Mouse (Mus musculus) layer of hippocampus, adult 9-10 months (tissue): ENCODE measurements around the gene Tmem145.
"Not testable (repeated sequence)": the region's sequence is repeated elsewhere in the genome, so short reads cannot be mapped to it uniquely, and the experiment has no call there.

Source experiments
- DNase-seq: peaks from one replicate; pipeline ENCODE4 v3.0.0; 2022; ENCODE audit warnings: low spot score

Gene Tmem145

DNA sequence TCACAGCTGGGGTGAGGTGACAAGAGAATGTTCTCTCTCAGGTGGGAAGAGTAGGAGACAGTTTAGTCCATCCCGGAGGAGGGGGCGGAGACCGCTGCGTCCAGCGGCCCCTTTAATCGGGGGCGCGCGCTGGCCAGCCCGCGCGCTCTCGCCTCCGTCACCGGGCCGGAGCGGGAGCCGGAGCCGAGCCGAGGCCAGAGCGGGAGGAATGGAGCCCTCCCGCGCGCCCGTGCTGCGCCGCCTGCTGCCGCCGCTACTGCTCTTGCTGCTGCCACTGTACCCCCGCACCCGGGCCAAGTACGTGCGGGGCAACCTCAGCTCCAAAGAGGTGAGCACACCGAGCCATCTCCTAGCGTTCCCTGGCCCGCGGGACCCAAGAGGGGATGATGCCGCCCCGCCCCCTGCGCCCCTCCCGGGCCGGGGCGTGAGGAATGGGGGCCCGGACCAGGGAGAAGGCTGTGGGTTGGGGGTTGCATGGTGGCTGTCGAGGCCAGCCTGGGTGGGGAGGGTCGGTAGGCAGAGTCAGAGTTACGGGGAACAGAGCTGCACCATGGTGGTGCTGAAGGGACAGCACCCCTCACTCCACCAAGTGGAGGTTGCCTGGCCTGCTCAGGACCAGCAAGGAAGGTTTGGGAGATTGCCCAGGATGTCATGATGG, at the start of gene Tmem145:
TSS of gene Tmem145 (plus strand) at position 151 of the 658 bp plus-strand sequence.
- DNase-seq: no peak

DNA sequence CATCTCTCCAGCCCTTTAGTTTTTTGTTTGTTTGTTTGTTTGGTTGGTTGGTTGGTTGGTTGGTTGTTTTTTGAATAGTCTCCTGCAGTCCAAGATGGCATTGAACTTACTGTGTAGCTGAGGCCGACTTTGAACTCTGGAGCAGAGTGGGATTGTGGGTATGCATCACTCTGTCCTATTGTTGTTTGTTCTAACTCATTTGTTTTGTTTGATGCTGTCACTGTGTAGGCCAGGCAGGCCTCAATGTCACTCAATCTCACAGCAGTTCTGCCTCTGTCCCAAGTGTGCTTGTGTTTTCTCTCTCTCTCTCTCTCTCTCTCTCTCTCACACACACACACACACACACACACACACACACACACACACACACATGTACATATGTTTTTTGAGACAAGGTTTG, 44.0 kb upstream of the Tmem145 start:
- no peak for DNase-seq

DNA sequence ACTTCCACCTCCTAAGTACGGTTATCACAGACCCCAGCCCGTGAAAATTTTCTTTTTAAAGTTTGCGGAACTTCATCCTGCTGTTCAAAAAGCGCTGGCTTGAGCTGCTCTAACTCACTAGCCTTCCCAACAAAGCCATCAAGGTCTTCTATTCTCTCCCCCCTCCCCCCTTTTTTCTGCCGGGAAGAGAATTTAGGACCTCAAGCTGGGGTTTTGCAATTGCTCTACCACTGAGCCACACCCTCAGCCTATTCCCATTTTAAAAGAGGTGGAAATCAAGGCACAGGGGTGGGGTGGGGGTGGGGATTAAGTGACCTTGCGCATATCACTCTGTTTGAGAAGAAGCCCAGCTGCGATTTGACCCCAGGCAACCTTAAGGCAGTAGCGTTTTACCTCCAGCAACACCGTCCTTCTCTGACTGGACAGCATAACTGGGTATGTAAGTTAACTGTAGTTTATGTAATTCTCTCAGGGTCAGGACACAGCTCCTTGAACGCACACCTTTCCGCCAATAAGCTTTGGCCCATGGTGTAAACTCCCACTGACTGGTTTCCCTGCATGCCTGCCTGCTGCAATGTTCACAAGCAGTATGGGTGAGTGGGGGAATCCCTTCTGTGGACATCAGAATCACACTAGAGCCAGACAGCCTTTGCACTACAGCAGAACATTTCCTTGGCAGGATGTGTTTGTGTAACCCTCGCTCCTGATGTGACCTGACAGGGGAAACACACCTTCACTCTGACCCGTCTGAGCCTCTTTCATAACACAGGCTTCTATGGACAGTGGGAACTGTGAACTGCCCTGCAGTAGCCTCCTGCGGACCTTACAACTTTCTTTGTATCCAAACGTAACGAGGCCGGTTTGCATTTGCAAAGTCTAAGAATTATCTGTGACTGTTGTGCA, 41.7 kb upstream of the Tmem145 start:
- DNase-seq: no peak

DNA sequence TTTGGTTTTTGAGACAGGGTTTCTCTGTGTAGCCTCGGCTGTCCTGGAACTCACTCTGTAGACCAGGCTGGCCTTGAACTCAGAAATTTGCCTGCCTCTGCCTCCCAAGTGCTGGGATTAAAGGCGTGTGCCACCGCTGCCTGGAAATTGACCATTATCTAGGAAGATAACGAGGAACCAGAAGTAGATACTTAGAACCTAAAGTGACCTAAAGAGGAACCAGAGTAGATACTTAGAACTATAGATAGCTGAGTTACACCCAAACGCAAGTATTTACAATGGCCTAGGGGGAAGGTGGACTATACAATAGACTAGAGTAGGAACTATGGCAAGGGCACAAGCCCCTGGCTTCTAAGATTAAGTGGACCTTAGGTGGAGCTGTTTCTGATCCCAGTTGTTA, 40.2 kb upstream of the Tmem145 start:
- DNase-seq: not testable (repeated sequence)

DNA sequence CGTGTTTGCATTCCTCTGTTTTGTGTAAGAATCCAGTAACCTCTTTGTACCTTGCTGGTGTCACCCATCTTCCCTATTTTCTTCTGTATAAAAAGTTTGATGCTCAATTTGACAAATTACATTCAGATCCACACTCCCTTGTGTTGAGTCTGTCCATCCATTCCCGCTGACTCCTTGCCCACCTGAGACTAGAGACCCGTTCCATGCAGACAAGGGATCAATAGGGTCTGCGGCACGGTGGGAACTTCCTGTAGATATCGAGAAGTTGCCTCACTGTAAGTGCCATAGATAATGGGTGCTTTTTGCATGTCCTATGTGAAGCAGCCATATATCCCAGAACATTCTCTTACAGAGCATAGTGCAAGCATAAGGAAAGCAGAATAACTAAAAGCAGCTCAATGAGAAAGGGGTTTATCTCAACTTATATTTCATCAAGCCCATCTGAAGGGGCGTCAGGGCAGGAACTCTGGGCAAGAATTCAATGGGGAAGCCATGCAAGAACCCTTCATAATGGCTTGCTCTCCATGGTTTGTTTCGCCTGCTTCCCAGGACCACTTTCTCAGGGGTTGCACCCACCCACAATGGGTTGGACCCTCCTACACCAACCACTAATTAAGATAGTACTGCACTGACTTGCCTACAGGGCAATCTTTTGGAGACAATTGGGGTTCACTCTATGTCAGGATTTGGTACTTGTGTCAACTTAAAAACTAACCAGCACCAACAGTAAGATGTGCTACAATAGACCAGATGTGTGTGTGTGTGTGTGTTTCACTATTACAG, 39.5 kb upstream of the Tmem145 start:
- no peak for DNase-seq

DNA sequence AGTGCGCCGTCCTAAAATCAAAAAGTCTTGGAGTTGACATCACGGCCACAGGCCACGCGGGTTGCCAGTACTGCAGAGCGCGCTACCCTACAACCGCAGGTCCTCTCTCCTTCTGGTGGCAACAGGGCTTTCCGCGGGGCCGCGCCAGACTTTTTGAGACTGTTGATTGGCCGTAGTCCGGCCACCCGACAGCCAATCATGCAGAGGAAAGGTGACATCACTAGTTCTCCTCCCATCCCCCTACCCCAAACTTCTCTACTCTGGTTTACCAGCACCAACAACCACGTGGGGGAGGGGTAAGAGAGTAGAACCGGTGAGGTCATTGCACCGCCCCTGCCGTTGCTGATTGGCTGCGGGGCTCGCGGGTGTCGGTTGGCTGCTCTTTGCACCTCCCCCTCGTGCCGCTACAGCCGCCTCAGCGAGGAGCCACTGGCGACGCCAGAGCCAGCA, 38.6 kb upstream of the Tmem145 start, which contains the start of gene Cic:
TSS of gene Cic (plus strand) at position 404 of the 450 bp plus-strand sequence.
- DNase-seq: peak; percentile 100

DNA sequence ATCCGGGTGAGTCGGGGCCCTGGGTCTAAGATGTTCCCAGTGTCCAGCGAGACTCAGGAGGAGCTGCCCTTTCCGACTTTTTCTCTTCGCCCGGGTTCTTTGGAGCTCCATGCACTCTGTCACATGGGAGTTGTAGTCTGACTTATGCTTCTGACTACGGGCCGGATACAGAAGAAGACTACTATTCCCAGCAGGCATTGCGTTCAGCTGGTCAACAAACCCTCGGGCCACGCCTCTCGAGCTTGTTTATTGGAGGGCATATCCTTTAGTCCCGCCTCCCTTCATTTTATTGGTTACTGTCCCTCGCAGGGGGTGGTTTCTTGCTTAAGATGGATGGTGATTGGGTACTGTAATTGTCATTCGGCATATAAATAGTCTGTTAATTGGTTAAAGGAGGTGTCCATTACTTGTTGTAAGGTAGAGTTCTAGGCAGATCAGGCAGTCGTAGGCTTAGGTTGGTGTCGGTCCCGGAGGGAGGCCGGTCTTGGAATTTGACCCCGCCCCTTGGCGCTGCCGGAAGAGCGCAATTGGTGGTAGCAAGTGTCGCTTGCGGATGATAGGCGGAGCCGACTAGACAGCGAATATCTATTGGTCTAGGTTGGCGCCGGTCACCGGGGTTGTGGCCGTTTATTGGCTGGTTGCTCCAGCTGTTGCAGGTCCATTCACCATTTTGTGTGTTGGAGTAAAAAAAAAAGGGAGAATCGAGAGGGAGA, 38.0 kb upstream of the Tmem145 start:
- peak; percentile 100 for DNase-seq

DNA sequence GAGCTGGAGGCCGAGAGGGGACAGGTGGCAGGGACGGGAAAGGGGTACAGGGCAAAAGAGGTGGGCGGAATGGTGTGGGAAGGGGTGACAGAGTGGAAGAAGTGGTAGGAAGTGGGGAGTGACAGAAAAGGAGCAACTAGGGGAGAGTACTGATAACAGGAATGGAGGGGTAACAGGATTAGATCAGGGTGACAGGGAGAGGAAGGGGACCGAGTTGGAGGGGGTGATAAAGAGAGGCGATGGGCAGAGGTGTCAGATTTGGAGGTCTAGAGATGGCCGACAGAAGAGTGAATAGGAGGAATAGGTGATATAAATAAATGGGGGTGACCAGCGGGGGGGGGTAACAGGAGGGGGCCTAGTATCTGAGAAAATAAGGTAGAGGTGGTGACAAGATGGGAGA, 37.3 kb upstream of the Tmem145 start:
- DNase-seq: no peak

DNA sequence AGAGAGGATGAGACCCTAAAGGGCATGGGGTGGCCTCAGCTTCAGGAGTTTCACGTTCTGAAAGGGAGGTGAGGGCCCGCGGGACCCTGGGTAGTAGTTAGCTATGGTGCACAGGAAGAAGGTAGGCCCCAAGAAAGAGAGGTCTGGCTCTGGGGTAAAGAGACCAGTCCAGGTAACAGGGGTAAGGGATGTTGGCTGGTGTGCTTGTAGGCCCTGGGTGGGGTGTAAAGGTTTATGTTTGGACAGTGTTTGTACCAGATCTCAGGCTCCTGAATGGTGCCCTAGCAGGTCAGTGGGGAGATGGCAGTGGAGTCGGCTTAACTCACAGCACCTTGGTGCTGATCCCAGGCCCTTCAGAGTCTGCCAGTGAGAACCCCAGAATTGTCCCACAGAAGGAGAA, 36.9 kb upstream of the Tmem145 start:
- DNase-seq: no peak

DNA sequence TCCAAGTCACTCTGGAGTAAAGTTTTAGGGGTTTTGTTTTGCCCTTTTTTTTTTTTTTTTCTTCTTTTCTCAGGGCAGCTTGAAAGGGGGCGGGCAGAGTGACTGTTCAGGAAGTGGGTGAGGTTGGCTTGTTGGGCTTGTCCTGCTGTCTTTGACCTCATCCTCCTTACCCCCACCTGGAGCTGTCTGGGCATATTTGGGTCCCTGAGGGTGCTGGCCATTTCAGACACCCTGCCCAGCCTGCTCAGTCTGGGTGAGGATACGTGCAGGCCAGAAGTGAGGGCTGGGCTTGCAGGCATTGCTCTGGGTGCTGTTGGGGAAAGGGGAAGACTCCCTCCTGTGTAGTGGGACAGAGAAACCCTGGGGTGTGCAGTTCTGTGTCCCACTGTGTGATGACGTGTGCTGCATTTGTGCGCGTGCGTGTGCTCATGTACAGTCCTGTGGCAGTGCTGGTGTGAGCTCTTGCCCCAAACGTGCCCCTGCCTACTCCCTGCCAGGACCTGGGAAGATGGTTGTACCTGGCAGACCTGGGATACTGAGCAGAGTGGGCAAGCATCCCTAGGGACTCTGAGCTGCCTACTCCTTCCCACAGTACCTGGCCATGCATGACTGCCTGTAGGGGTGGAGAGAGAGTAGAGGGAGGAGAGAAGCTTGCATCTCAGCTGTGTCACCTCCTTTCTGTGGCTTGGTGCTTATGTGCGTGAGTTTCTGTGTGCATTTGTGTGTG, 36.2 kb upstream of the Tmem145 start:
- DNase-seq: no peak

DNA sequence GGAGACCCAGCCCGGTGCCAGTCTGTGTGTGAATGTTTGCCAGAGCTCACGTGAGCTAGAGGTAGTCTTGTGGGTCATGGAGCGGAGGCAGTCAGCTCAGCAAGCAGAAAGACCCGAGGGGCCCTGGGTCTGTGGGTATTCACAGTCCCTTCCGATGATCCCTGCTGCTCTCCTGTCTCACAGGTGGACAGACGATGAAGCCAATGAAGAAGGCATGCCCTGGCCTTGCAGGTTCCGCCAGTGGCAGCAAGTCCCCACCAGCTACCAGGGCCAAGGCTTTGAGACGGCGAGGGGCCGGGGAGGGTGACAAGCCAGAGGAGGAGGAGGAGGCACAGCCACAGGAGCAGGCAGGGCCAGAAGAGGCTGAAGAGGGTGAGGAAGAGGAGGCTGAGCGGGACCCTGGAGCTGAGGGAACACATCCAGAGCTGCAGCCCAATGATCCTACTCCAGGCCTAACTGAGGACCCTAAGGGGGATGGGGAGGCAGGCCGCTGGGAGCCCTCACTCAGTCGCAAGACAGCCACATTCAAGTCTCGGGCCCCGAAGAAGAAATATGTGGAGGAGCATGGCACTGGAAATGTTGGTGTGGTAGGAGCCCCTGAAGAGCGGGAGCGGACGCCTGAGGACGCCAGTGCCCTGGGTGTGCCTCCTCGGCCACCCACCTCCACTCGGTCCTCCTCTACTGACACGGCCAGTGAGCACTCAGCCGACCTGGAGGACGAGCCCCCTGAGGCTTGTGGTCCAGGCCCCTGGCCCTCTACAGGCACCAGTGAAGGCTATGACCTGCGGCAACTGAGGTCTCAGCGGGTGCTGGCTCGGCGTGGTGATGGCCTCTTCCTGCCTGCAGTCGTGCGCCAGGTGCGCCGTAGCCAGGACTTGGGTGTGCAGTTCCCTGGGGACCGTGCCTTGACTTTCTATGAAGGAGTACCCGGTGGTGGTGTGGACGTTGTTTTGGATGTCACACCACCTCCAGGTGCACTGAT, 35.0 kb upstream of the Tmem145 start:
- DNase-seq: no peak

DNA sequence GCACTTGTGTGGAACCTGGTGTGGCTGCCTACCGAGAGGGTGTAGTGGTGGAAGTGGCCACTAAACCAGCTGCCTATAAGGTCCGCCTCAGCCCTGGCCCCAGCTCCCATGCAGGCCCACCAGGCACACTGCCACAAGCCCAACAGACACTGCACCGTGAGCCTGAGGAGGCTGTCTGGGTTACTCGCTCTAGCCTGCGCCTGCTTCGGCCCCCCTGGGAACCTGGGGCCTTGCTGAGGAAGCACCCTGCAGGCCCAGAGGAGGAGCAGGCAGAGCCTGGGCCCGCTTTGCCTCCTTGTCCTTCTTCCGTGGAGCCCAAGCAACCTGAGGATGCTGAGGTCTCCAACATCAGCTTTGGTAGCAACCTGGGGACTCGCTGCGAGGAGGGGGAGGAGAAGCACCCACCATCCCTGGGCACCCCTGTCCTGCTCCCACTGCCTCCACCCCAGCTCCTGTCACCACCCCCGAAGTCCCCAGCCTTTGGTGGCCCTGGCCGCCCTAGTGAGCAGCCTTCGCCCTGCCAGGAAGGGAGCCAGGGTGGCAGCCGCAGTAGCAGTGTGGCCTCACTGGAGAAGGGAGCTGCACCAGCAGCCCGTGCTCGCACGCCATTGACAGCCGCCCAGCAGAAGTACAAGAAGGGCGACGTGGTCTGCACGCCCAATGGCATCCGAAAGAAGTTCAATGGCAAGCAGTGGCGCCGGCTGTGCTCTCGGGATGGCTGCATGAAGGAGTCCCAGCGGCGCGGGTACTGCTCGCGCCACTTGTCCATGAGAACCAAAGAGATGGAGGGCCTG, 34.1 kb upstream of the Tmem145 start:
- no peak for DNase-seq

DNA sequence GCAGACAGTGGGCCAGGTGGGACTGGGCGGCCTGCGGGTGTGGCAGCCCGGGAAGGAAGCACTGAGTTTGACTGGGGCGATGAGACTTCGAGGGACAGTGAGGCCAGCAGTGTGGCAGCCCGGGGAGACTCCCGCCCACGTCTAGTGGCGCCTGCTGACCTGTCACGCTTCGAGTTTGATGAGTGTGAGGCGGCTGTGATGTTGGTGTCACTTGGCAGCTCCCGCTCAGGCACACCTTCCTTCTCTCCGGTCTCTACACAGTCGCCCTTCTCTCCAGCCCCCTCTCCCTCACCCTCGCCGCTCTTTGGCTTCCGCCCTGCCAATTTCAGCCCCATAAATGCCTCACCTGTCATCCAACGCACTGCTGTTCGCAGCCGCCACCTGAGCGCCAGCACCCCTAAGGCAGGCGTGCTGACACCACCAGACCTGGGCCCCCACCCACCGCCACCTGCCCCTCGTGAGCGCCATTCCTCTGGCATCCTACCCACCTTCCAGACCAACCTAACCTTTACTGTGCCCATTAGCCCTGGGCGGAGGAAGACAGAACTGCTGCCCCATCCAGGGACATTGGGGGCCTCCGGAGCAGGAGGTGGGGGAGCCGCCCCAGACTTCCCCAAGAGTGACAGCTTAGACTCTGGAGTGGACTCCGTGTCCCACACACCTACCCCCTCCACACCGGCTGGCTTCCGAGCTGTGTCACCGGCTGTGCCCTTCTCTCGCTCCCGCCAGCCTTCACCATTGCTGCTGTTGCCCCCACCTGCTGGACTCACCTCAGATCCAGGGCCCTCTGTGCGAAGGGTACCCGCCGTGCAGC, 33.3 kb upstream of the Tmem145 start:
- DNase-seq: no peak

DNA sequence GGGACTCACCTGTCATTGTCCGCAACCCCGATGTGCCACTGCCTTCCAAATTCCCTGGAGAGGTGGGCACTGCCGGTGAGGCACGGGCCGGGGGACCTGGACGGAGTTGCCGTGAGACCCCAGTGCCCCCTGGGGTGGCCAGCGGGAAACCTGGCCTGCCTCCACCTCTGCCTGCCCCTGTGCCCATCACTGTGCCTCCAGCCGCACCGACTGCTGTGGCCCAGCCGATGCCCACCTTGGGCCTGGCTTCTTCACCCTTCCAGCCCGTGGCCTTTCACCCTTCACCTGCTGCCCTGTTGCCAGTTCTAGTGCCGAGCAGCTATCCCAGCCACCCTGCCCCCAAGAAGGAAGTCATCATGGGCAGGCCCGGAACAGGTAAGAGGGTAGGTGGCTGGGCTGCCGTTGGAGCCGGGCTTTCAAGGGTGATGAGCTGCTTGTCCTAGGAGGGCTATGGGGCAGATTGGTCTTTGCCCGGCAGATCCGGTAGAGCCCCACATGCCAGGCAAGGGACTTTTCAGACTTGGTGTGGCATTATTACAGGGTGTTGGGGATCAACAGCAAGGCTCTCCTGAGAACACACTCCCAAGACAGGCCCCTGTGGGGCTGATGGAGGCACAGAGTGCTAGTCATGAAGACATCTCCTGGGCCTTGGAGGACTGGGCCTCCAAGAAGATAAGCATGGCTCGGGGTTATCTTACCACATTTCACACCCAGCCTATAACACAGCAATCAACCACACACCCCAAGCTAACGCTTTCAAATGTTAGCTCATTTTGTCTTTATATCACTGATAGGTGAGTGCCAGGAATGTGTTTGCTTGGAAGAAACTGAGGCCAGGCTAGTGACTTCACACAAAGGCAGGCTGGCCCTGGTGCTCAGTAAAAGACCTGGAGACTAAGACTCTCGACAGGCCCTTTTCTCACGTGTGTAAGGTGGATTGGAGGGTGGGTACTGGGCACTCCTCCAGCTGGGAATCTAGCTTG, 32.4 kb upstream of the Tmem145 start:
- no peak for DNase-seq

DNA sequence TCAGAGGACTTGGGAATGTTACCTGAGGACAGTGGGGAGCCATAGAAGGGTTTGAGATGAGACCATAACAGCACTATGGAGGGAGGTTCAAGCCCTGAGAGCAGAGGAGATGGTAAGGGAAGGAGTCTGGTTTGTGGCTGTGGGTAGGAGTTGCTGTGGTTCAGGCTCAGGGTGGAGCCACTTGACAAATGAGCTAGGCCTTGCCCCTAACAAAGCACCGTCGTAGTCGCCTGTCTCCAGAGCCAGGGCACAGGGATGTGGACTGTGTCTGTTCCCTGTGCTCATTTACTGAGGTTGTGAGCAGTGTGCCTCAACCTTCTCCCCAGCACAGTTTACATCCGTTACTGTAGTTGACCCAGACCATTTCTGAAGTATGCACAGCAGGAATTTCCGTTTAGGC, 31.3 kb upstream of the Tmem145 start:
- no peak for DNase-seq

DNA sequence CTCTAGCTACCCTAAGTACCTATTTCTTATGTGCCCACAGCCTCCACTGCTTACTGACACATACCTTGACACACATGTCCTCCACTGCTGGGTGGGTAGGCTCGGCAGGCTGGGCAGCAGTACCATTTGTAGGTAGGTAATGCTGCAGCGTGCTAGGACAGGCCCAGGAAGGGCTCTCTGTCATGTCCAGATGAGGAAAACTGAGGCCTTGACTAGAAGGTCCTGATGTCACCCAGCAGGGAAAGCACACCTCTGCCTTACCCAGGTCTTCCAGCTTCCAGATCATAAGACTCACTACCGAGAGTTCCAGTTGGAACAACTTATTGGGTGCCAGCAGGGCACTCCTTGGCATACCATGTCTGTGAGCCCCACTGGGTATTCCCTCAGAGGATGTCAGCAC, 30.9 kb upstream of the Tmem145 start:
- no peak for DNase-seq
